Mouse (Mus musculus) heart, adult 2 months (tissue): Measurements from ENCODE around the gene Bclaf1. TPM values are rescaled to one million over a fixed set of nuclear protein-coding genes. Genes with fewer than 3 reads are reported as not detected.
A peak's percentile ranks its signal among the peaks of the same experiment; 100 is the strongest.

Experiments
- DNase-seq, 2 experiments: peaks; one replicate each; pipeline ENCODE4 v3.0.0; 2021
- H3K27ac ChIP-seq: fragments of 200-600 bp; 2 replicates; pipeline ENCODE4 v1.8.1; 2022
- H3K27me3 ChIP-seq: fragments of 200-500 bp; 2 replicates; pipeline ENCODE4 v1.6.1; 2012; ENCODE audit warnings: mild to moderate bottlenecking, low read length, inconsistent platforms, mixed read lengths; ENCODE audit not compliant: control insufficient read depth, insufficient read depth
- H3K36me3 ChIP-seq: fragments of 200-500 bp; 2 replicates; pipeline ENCODE4 v1.6.1; 2012; ENCODE audit warnings: low read length, inconsistent platforms; ENCODE audit not compliant: control insufficient read depth, insufficient read depth
- H3K4me1 ChIP-seq: fragments of 200-500 bp; 2 replicates; pipeline ENCODE4 v1.6.1; 2011; ENCODE audit warnings: low read length; ENCODE audit not compliant: control insufficient read depth, insufficient read depth
- H3K4me3 ChIP-seq: fragments of 200-600 bp; 2 replicates; pipeline ENCODE4 v1.8.1; 2022
- H3K79me2 ChIP-seq: fragments of 200-500 bp; replicated peaks from 2 replicates; pipeline ENCODE4 v1.6.1; 2012; ENCODE audit warnings: mild to moderate bottlenecking, inconsistent platforms, low read length, moderate library complexity, mixed read lengths; ENCODE audit not compliant: control insufficient read depth, insufficient read depth
- H3K9ac ChIP-seq: fragments of 200-500 bp; 2 replicates; pipeline ENCODE4 v1.6.1; 2012; ENCODE audit warnings: low read depth, mild to moderate bottlenecking, control low read depth, inconsistent platforms, low read length, mixed read lengths
- CTCF ChIP-seq: fragments of 200-600 bp; IDR thresholded peaks from 2 replicates; pipeline ENCODE4 v1.8.1; 2022; ENCODE audit warnings: antibody characterized with exemption, mild to moderate bottlenecking, moderate library complexity
- EP300 ChIP-seq: fragments of 200-500 bp; IDR thresholded peaks from 2 replicates; pipeline ENCODE4 v1.6.1; 2011; ENCODE audit warnings: low read depth, low read length, control low read depth; ENCODE audit not compliant: insufficient read depth
- POLR2A ChIP-seq: fragments of 200-500 bp; IDR thresholded peaks from 2 replicates; pipeline ENCODE4 v1.6.1; 2011; ENCODE audit warnings: mild to moderate bottlenecking, low read depth, low read length, control low read depth; ENCODE audit not compliant: insufficient read depth
- WGBS: fragments of 180-500 bp; shearing (Covaris S2); methylation state at CpG from one replicate; pipeline ENCODE4 v1.1.7; 2018; 5-methylcytosine and 5-hydroxymethylcytosine counted together
- intact Hi-C: fragments of 180-260 bp; cut with DNase I; formaldehyde crosslinking; loops from one replicate; pipeline ENCODE4 v1.15.1; 2025
- polyA plus RNA-seq: library from polyadenylated mRNA; depleted of rRNA; stranded (reverse); fragments of >200 nt; gene quantifications from 2 replicates; pipeline ENCODE4 v1.2.3, GENCODE M21; 2012
- total RNA-seq, 2 experiments: library from RNA; stranded (reverse); gene quantifications; 2 replicates each; pipeline ENCODE4 v1.2.3; 2021

The Bclaf1 gene
- total and polyA plus RNA-seq, 3 experiments = 12.3 to 53.3 (median 44.1) TPM

- H3K9ac ChIP-seq = no peak overlapping the region
- H3K79me2 ChIP-seq = no peaks in the 10 kb centered on the region
- 94% methylated on average over 2 of the region's 2 CpGs for whole genome bisulfite sequencing
- no peak overlapping the region for H3K27ac ChIP-seq
- H3K4me3 ChIP-seq = no peak overlapping the region
- intact Hi-C loops = no loop called here
- no peak for DNase-seq
- TF ChIP-seq POLR2A (no peak), CTCF (no peak), EP300 (no peak)
- H3K4me1 ChIP-seq = no peaks in the 10 kb centered on the region
- peaks cover 28% of the 10 kb centered on the region for H3K36me3 ChIP-seq
- H3K27me3 ChIP-seq = no peaks in the 10 kb centered on the region
Measured at GRCm38 (mm10) chr10:20331262-20331661, 19.0 kb downstream of the Bclaf1 start.

GRCm38 (mm10) chr10:20337872-20338271 is 25.6 kb downstream of the Bclaf1 start:
- 90% methylated on average over 7 of the region's 7 CpGs for WGBS
- H3K79me2 ChIP-seq = no peaks in the 10 kb centered on the region
- H3K27me3 ChIP-seq = no peaks in the 10 kb centered on the region
- no peak overlapping the region for H3K9ac ChIP-seq
- no peak for TF ChIP-seq POLR2A
- TF ChIP-seq EP300 = no peak
- no peak for TF ChIP-seq CTCF
- H3K4me1 ChIP-seq = no peaks in the 10 kb centered on the region
- intact Hi-C loops = no loop called here
- no peak for DNase-seq
- no peak overlapping the region for H3K27ac ChIP-seq
- peaks cover 22% of the 10 kb centered on the region for H3K36me3 ChIP-seq
- no peak overlapping the region for H3K4me3 ChIP-seq

- Histone ChIP-seq H3K4me1 (peaks cover 2% of the 10 kb centered on the region), H3K4me3 (no peak overlapping the region), H3K36me3 (peaks cover 4% of the 10 kb centered on the region; the same call in 1 of the 2 replicates), H3K27me3 (no peaks in the 10 kb centered on the region), H3K9ac (no peak overlapping the region), H3K27ac (no peak overlapping the region), H3K79me2 (no peaks in the 10 kb centered on the region)
- no peak for TF ChIP-seq CTCF
- TF ChIP-seq POLR2A = no peak
- TF ChIP-seq EP300 = no peak
- 44% methylated on average over 1 of the region's 1 CpGs for WGBS
- intact Hi-C loops = loop anchor here (5.0 kb wide), 1 partner anchor 33 kb away; the partner anchor contains the start of gene Bclaf1
- no peak for DNase-seq
Measured at GRCm38 (mm10) chr10:20345736-20346135, 33.5 kb downstream of the Bclaf1 start.

- WGBS = 1% methylated on average over 58 of the region's 58 CpGs
- H3K4me1 ChIP-seq = peaks cover 2% of the 10 kb centered on the region
- H3K36me3 ChIP-seq = no peaks in the 10 kb centered on the region; the same call in 1 of the 2 replicates
- intact Hi-C loops = loop anchor here (5.0 kb wide), 1 partner anchor 35 kb away; the partner anchor contains the start of gene Bclaf1
- TF ChIP-seq CTCF (peak; percentile 30), POLR2A (peak; percentile 63; the same call in 1 of the 2 replicates), EP300 (0 out of 2 replicates have a peak, but pooled peaks have one; percentile 37)
- H3K79me2 ChIP-seq = no peaks in the 10 kb centered on the region
- H3K4me3 ChIP-seq = peak within 1 kb of the TSS; percentile 72
- H3K9ac ChIP-seq = peak within 1 kb of the TSS; percentile 64
- no peaks in the 10 kb centered on the region for H3K27me3 ChIP-seq
- H3K27ac ChIP-seq = no peak within 1 kb of the TSS
- DNase-seq = peak; percentile 91 to 92
Measured at GRCm38 (mm10) chr10:20347285-20348214, 35.3 kb downstream of the Bclaf1 start, which contains the start of gene Mtfr2. Gene Mtfr2 (plus strand): TSS chr10:20347770.

GRCm38 (mm10) chr10:20348894-20349293 is 36.6 kb downstream of the Bclaf1 start:
- intact Hi-C loops = loop anchor here (5.0 kb wide), 1 partner anchor 37 kb away; the partner anchor contains the start of gene Bclaf1
- WGBS = 76% methylated on average over 2 of the region's 2 CpGs
- Histone ChIP-seq H3K27ac (no peak overlapping the region), H3K27me3 (no peaks in the 10 kb centered on the region), H3K9ac (no peak overlapping the region), H3K36me3 (no peaks in the 10 kb centered on the region; the same call in 1 of the 2 replicates), H3K4me3 (no peak overlapping the region), H3K4me1 (peaks cover 2% of the 10 kb centered on the region), H3K79me2 (no peaks in the 10 kb centered on the region)
- no peak for DNase-seq
- TF ChIP-seq POLR2A (no peak), EP300 (no peak), CTCF (no peak)
